Mouse (Mus musculus): ENCODE results near the gene Gmpr2.

- TF ChIP-seq CTCF (IDR thresholded peaks at IDR 0.05; ENCODE audit: low read depth, low read length) (no peak), POLR2A (IDR thresholded peaks at IDR 0.05; ENCODE audit: extremely low read depth, insufficient read depth, low read length) (no peak)
Observed at GRCm38 (mm10) chr14:55706051-55706600, 34.4 kb downstream of the Gmpr2 start.

Data from liver, adult 2 months (tissue).